Mouse (Mus musculus): Measurements from ENCODE around the gene Iqch. TPM values are rescaled to one million over a fixed set of nuclear protein-coding genes. Genes with fewer than 3 reads are reported as not detected.

Gene Iqch
- 174 TPM for polyA plus RNA-seq (2014; fragmentation: Illumina TruSeq; extraction: RNeasy Lipid Tissue Mini Kit (QIAGEN cat#74804); ENCODE audit: low read depth, low replicate concordance)

GRCm38 (mm10) chr9:63602043-63602939, at the start of gene Iqch, which contains the start of gene Aagab:
Gene Iqch, minus strand, starts transcription at chr9:63602493.
Gene Aagab, plus strand, starts transcription at chr9:63602660.

GRCm38 (mm10) chr9:63398611-63399462, 203.5 kb downstream of the Iqch start, which contains the start of gene 2300009A05Rik:
Gene 2300009A05Rik, minus strand, starts transcription at chr9:63399246.

GRCm38 (mm10) chr9:63377270-63378142, 224.8 kb downstream of the Iqch start, which contains the start of gene Map2k5:
Gene Map2k5, minus strand, starts transcription at chr9:63377902.

Other genes with a start within 250 kb of the Iqch start
- 23.9 TPM for gene Map2k5, start 224.6 kb downstream of the Iqch start, polyA plus RNA-seq (2014; fragmentation: Illumina TruSeq; extraction: RNeasy Lipid Tissue Mini Kit (QIAGEN cat#74804); ENCODE audit: low read depth, low replicate concordance)
- gene 2300009A05Rik, start 203.2 kb downstream of the Iqch start, polyA plus RNA-seq (2014; fragmentation: Illumina TruSeq; extraction: RNeasy Lipid Tissue Mini Kit (QIAGEN cat#74804); ENCODE audit: low read depth, low replicate concordance) = 82.4 TPM
- 8.0 TPM for gene Aagab, start 167 bp upstream of the Iqch start, polyA plus RNA-seq (2014; fragmentation: Illumina TruSeq; extraction: RNeasy Lipid Tissue Mini Kit (QIAGEN cat#74804); ENCODE audit: low read depth, low replicate concordance)
- gene Smad3, start 155.5 kb upstream of the Iqch start, polyA plus RNA-seq (2014; fragmentation: Illumina TruSeq; extraction: RNeasy Lipid Tissue Mini Kit (QIAGEN cat#74804); ENCODE audit: low read depth, low replicate concordance) = 1.8 TPM

Data from testis, adult 10 weeks (tissue).